ENCODE assay signal across 22 mouse cellular contexts in genomic region chr3:85064113-85064512, GRCm38 (mm10).
DNase-seq lines count a peak whose midpoint lies in the region; ATAC-seq lines count a peak whose summit lies in the region.
"Had no signal": no experiment of that assay in that cellular context is flagged by ENCODE, and none has a peak within 500 bp of the region (broad histone marks: within the 10 kb centered on the region; RNA-seq: fewer than 3 reads in every experiment).

No protein-coding gene starts in this region.

- 0 out of 2 replicates have a peak, but pooled peaks cover 3% of the 10 kb centered on the region for H3K4me1 ChIP-seq in neural tube, embryonic 15.5 days
- H3K4me1 ChIP-seq in midbrain, embryonic 13.5 days (replicated peaks) = no peaks in the 10 kb centered on the region
- H3K4me1 ChIP-seq: embryonic facial prominence, embryonic 12.5 days; forebrain, embryonic 10.5 days; forebrain, embryonic 15.5 days; limb, embryonic 13.5 days; lung, embryonic 15.5 days; midbrain, embryonic 12.5 days had no signal

- H3K4me2 ChIP-seq in neural tube, embryonic 15.5 days = no peak overlapping the region
- no peak overlapping the region for H3K4me2 ChIP-seq in midbrain, embryonic 13.5 days (replicated peaks)
- H3K4me2 ChIP-seq: embryonic facial prominence, embryonic 12.5 days; forebrain, embryonic 15.5 days; heart, embryonic 13.5 days; limb, embryonic 13.5 days; liver, embryonic 11.5 days; lung, embryonic 15.5 days; midbrain, embryonic 12.5 days had no signal

- 37% methylated on average over 7 of the region's 7 CpGs for WGBS in neural tube, embryonic 15.5 days
- WGBS in midbrain, embryonic 13.5 days = 73% methylated on average over 7 of the region's 7 CpGs

- no peaks in the 10 kb centered on the region for H3K36me3 ChIP-seq in neural tube, embryonic 15.5 days
- H3K36me3 ChIP-seq in midbrain, embryonic 13.5 days = no peaks in the 10 kb centered on the region
- H3K36me3 ChIP-seq: embryonic facial prominence, embryonic 12.5 days; forebrain, embryonic 10.5 days; forebrain, embryonic 15.5 days; heart, embryonic 13.5 days; limb, embryonic 13.5 days; lung, embryonic 15.5 days; midbrain, embryonic 12.5 days had no signal

- ATAC-seq in neural tube, embryonic 15.5 days (ENCODE audit: low FRiP score) = no peak
- ATAC-seq in erythroid progenitor cell, adult 5-6 weeks (replicated peaks; ENCODE audit: low FRiP score, poor library complexity, severe bottlenecking) = no peak
- ATAC-seq in midbrain, embryonic 13.5 days = no peak
- ATAC-seq: forebrain, embryonic 15.5 days; hindbrain, embryonic 16.5 days had no signal

- no peak overlapping the region for H3K4me3 ChIP-seq in neural tube, embryonic 15.5 days (replicated peaks)
- no peak overlapping the region for H3K4me3 ChIP-seq in midbrain, embryonic 13.5 days (replicated peaks)
- H3K4me3 ChIP-seq: embryonic facial prominence, embryonic 12.5 days; forebrain, embryonic 10.5 days; forebrain, embryonic 15.5 days; heart, embryonic 13.5 days; limb, embryonic 13.5 days; lung, embryonic 15.5 days; midbrain, embryonic 12.5 days had no signal

- no peak overlapping the region for H3K9ac ChIP-seq in neural tube, embryonic 15.5 days (replicated peaks)
- no peak overlapping the region for H3K9ac ChIP-seq in midbrain, embryonic 13.5 days (replicated peaks)
- H3K9ac ChIP-seq: embryonic facial prominence, embryonic 12.5 days; forebrain, embryonic 15.5 days; heart, embryonic 13.5 days; limb, embryonic 13.5 days; lung, embryonic 15.5 days; midbrain, embryonic 12.5 days had no signal

- DNase-seq in adrenal gland, adult (ENCODE audit: inconsistent age in 2 of 2, low spot score in 1 of 2) = peak; percentile 51 to 88
- DNase-seq in adrenal gland, postnatal 4 days (ENCODE audit: low spot score in 2 of 2) = no peak
- DNase-seq in kidney, postnatal 10 days = peak; percentile 9
- no peak for DNase-seq in kidney, adult 11 months
- peak; percentile 64 to 77 for DNase-seq in adrenal gland, postnatal 36 days
- DNase-seq: cerebellum, adult 8-10 months; cerebellum, postnatal 25 days; heart, postnatal 14 days; kidney, postnatal 14 days; thymus, postnatal 4 days had no signal

- H3K9me3 ChIP-seq in neural tube, embryonic 15.5 days (replicated peaks) = no peaks in the 10 kb centered on the region
- H3K9me3 ChIP-seq in midbrain, embryonic 13.5 days = no peaks in the 10 kb centered on the region
- H3K9me3 ChIP-seq: embryonic facial prominence, embryonic 12.5 days; forebrain, embryonic 10.5 days; forebrain, embryonic 15.5 days; heart, embryonic 13.5 days; limb, embryonic 13.5 days; lung, embryonic 15.5 days; midbrain, embryonic 12.5 days had no signal

- H3K27ac ChIP-seq in neural tube, embryonic 15.5 days (replicated peaks) = no peak overlapping the region
- no peak overlapping the region for H3K27ac ChIP-seq in midbrain, embryonic 13.5 days
- H3K27ac ChIP-seq: embryonic facial prominence, embryonic 12.5 days; forebrain, embryonic 10.5 days; forebrain, embryonic 15.5 days; heart, embryonic 13.5 days; limb, embryonic 13.5 days; lung, embryonic 15.5 days; midbrain, embryonic 12.5 days had no signal

- H3K27me3 ChIP-seq in neural tube, embryonic 15.5 days (replicated peaks) = no peaks in the 10 kb centered on the region
- no peaks in the 10 kb centered on the region for H3K27me3 ChIP-seq in midbrain, embryonic 13.5 days
- H3K27me3 ChIP-seq: embryonic facial prominence, embryonic 12.5 days; forebrain, embryonic 15.5 days; heart, embryonic 13.5 days; limb, embryonic 13.5 days; lung, embryonic 15.5 days; midbrain, embryonic 12.5 days had no signal

Comparison
In these comparisons a context has a peak if more than half of its experiments do, and no peak if none do; other contexts are left out.
1. DNase-seq: peak in adrenal gland, adult (2 of 2), kidney, postnatal 10 days (single experiment) and adrenal gland, postnatal 36 days (2 of 2); none in adrenal gland, postnatal 4 days (0 of 2) and kidney, adult 11 months (single experiment).